Mouse (Mus musculus): ENCODE measurements around the gene Invs.

The Invs gene
- long read RNA-seq, experiment 1, partial matches to known transcripts: 0 of 4 reads
- long read RNA-seq, experiment 1, other reads (novel, unspliced or antisense): 4 of 4 reads
- long read RNA-seq, experiment 2, partial matches to known transcripts: 1 of 3 reads
- long read RNA-seq, experiment 2, other reads (novel, unspliced or antisense): 1 of 3 reads

DNA sequence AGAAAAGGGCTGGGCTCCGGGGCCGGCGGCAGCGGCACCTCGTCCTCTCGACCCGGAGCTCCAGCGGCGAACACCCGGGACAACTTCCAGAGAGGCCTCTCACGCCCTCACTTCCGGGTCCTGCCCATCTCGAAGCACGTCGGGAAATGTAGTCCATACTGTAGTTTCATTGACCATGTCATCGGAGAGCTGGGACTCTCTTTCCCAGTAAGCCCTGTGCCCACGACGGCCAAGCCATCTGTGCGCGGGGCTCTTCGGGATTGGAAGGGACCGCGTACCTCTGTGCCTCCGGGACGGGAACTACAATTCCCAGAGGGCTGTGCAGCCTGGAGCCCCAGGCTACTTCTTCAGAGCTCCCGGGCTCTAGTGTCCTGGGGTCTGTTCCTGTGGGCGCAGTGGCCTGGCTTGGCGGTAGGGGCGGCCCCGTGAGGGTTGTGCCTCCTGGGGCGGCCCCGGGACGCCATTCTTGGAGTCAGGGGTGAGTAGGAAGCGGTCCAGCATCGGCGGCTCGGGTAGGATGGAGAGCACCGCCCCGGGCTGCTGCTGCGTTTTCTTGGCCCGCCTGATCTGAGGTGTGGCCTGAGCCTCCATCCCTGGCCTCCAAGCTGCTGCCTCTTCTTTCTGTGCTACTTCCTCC is at the start of gene Invs, which contains the start of gene Erp44:
Gene Invs (plus strand): TSS at position 263 of the 637 bp plus-strand sequence.
Gene Erp44 (minus strand): TSS at position 61 of the 637 bp plus-strand sequence.
- intact Hi-C loops (cut with DNase I): loop anchor here (5.0 kb wide), 1 partner anchor 52 kb away; no protein-coding TSS in a partner anchor

DNA sequence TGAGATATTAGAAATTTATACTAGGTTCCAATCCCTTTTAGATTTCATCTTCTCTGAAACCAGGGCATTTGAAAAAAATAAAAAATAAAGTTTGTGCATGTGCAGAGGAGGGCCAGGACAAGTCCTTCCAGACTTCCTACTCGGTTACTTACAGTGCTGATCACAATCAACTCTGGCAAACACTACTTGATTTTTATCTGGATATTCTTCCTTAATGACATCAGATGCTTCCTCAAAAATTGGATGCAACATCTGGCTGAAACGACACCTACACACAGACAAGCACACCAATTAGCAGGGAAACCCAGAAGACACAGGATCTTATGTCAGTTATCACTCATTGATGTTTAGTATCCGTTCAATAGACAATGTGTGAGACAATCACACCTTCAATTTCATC is 42.8 kb upstream of the Invs start:
- intact Hi-C loops (cut with DNase I): no loop called here

- intact Hi-C loops (cut with DNase I): no loop called here
Observed at GRCm38 (mm10) chr4:48239046-48239445, 40.5 kb upstream of the Invs start.

- intact Hi-C loops (cut with DNase I): no loop called here
Observed at GRCm38 (mm10) chr4:48242482-48242881, 37.1 kb upstream of the Invs start.

- intact Hi-C loops (cut with DNase I): no loop called here
Observed at GRCm38 (mm10) chr4:48243737-48244136, 35.8 kb upstream of the Invs start.

- intact Hi-C loops (cut with DNase I): no loop called here
Observed at GRCm38 (mm10) chr4:48244280-48244679, 35.3 kb upstream of the Invs start.

- intact Hi-C loops (cut with DNase I): no loop called here
Observed at GRCm38 (mm10) chr4:48253266-48253665, 26.3 kb upstream of the Invs start.

GRCm38 (mm10) chr4:48258045-48258444 is 21.5 kb upstream of the Invs start:
- intact Hi-C loops (cut with DNase I): no loop called here

- intact Hi-C loops (cut with DNase I): no loop called here
Observed at GRCm38 (mm10) chr4:48267683-48268082, 11.9 kb upstream of the Invs start.

DNA sequence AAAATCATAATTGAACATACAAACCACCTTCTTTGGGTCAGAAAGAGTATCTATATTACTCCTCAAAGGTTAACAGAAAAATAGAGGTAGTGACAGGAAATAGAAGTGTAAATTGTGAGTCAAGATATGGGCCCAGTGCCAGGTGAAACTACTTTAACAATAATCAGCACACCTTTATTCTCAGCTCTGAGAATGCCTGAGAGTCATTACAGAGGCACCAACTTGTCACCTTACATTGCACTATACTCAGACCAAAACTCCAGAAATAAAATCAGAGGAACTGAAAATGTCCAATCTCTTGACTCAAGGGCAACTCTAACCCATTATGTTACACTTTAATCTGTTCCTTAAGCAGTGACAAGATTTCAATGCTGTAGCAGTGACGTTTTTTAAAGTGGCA is 11.4 kb upstream of the Invs start:
- intact Hi-C loops (cut with DNase I): no loop called here

DNA sequence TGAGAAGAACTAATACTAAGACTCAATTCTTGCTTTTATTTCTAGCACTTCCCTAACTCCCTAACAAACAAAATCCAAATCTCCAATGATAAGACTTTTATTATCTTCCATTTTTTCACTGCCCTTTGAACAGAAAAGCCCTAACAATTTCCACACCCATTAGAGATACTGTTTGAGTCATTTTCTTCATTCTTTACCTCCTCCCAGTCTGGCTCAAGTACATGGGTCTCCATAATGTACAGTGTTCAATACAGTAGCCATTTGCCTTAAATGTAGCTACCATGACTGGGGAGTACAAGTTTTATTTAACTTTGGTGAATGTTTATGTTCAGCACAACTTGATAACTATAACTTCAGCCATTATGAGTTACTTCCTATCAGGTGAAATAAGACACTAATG is 9.0 kb upstream of the Invs start:
- intact Hi-C loops (cut with DNase I): no loop called here

GRCm38 (mm10) chr4:48271838-48272237 is 7.7 kb upstream of the Invs start:
- intact Hi-C loops (cut with DNase I): no loop called here

DNA sequence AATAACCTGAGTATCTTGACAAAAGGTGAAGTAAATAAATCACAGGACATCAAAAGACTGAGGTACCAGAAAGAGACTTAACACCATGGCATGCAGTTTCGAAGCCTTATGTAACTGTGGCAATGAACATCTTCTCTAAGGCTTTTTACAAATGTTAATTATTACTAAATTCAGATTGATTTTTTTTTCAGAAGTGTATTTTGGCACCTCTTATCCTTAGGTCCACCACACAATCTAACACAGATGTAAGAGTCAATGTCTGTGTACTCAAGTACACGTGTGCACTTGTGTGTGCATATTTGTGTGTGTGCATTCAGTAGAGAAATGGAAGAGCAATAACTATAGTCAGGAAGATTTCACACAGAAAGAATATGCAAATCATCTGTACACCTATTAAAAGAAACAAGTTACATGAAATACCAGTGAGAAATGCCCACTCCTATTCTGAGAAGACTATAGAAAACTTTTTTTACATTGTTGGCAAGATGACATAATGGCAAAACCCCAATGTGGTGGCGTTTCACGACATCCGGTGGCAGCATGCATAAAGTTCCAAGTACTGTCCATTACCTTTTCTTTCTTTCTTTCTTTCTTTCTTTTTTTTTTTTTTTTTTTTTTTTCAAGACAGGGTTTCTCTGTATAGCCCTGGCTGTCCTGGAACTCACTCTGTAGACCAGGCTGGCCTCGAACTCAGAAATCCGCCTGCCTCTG is 6.3 kb upstream of the Invs start:
- intact Hi-C loops (cut with DNase I): no loop called here

GRCm38 (mm10) chr4:48275736-48276135 is 3.8 kb upstream of the Invs start:
- intact Hi-C loops (cut with DNase I): loop anchor here (5.0 kb wide), 1 partner anchor 48 kb away; no protein-coding TSS in a partner anchor

GRCm38 (mm10) chr4:48277011-48277410 is 2.5 kb upstream of the Invs start:
- intact Hi-C loops (cut with DNase I): loop anchor here (5.0 kb wide), 1 partner anchor 50 kb away; no protein-coding TSS in a partner anchor

DNA sequence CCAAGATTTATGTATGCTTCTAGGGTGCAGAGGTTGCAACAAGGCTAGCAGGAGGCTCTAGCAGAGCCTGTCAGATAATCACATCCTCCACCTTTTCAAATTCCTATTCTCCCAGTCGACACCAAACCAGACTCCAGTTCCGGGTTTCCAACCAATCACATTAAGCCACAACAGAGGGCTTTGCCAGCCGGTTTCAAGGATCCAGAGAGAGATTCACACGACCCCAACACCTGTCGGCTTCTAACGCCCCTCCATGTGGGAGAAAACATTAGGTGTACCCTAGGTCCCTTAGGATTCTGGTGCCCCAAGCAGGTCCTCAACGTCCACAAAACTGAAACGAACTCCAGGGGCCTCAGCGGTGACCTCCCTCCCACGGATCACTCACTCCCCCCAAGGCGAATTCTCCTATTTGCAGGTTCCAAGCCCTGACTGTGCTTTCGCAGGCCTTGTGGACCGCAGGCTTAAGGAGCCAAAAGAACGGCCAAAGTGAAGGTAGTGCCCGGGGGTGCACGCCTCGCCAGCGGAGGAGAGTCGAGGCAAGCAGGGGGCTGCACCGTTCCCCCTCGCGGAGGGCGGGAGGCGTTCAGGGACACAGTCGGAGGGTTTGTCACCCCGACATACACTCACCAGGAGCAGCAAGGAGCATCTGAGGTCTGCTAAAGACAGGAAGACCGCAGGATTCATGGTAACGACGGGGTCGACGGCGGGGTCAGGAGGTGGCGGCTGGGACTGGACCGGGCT is 633 bp upstream of the Invs start:
- intact Hi-C loops (cut with DNase I): loop anchor here (5.0 kb wide), 1 partner anchor 52 kb away; no protein-coding TSS in a partner anchor

DNA sequence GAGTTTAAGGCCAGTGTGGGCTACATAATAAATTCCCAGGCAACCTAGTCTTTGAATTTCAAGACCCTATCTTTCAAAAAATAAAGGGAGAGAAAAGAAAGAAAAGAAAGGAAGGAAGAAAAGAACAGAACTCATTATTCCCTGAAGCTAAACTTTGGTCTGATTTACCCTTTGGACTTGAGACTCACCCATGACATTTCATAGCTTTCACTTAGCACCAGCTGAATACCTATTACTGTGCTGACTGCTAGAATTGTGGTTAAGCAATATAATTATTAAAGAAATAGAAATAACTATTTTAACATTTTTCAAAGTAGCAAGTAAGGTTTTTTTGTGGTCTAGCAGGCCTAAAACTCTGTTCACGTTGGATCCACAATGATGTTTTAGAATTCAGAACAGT is 1.6 kb downstream of the Invs start:
- intact Hi-C loops (cut with DNase I): no loop called here

DNA sequence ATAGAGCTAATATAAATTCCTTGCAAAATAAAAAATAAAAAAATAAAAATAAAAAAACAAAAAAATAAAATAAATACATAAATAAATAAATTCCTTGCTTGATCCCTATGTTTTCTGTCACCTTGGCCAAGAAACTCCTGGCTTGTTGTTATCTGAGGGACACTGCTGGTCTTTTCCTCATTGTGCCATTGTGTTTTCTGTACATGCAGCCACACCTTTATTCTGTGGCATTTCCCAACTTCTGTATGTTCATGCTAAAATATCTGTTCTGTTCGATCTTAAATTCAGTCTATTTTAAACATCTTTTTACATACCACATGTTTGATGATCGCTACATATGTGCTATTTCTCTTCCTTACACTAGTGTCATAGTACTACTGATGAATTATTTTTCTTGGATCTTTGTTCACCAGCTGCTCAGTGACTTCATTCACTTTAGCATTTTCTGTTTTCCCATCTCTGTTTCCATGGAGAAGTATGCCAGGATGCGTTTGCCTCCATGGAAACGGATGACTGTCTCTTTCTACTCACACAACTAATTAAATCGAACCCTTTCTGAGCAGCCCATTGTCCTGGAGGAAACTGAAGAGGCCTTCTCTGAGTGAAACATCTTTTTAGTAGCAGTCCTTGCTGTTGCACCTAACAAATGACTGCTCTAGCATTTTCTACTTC is 7.7 kb downstream of the Invs start:
- intact Hi-C loops (cut with DNase I): no loop called here

DNA sequence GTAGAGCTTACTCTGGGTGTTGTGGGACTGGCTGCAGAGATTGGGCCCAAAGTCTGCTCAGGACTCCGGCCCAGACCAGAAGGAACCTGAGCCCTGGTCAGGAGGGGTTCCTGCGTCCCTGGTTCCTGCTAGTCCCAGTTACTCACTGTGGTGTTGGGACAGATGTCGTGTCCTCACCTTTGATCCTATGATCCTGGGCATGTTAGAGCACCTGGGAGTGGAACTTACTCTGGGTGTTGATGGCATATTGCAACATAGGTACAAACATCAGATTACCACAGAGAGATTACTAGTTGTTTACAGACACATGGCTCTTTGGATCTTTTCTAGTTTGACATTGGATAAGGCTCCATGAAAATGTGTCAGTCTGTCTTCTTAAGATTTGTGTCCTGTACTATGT is 35.3 kb downstream of the Invs start:
- intact Hi-C loops (cut with DNase I): no loop called here

- intact Hi-C loops (cut with DNase I): no loop called here
Observed at GRCm38 (mm10) chr4:48316036-48316435, 36.5 kb downstream of the Invs start.

DNA sequence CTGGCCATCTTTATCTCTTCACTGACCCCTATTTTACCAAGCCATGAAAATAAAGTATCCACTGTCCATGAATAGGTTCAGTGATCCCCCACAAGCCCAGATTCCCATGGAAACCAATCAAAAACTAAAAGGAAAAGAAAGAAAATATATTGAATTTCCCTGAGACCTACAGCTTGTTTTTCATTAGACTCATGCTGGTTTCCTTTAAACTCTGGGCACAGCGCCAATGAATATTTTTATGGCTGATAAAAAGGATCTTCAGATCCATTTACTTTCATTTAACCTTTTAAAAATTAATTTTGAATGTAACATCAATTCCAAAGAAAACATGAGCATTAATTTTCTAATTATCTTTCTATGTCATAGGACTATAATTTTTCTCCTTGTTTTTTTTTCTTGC is 41.7 kb downstream of the Invs start:
- intact Hi-C loops (cut with DNase I): no loop called here
